Mouse (Mus musculus) embryonic fibroblast, embryonic 13.5 days (primary cell): ENCODE results near the gene Natd1. TPM values are rescaled to one million over a fixed set of nuclear protein-coding genes. Genes with fewer than 3 reads are reported as not detected.

ENCODE experiments used
- H3K27ac ChIP-seq: 2 replicates; pipeline ENCODE4 v1.5.1; 2012; ENCODE audit warnings: low read length, control low read depth, inconsistent platforms; ENCODE audit not compliant: insufficient read depth
- H3K4me1 ChIP-seq: 2 replicates; pipeline ENCODE4 v1.6.1; 2011; ENCODE audit warnings: low read length; ENCODE audit not compliant: control insufficient read depth, insufficient read depth
- H3K4me3 ChIP-seq: 2 replicates; pipeline ENCODE4 v1.5.1; 2011; ENCODE audit warnings: mild to moderate bottlenecking, control low read depth, low read length; ENCODE audit not compliant: insufficient read depth
- CTCF ChIP-seq: IDR thresholded peaks from 2 replicates; pipeline ENCODE4 v1.5.1; 2011; ENCODE audit warnings: mild to moderate bottlenecking, control low read depth, low read length, moderate library complexity, borderline replicate concordance; ENCODE audit not compliant: insufficient read depth
- POLR2A ChIP-seq: IDR thresholded peaks from 2 replicates; pipeline ENCODE4 v1.6.1; 2011; ENCODE audit warnings: low read depth, mild to moderate bottlenecking, control low read depth, low read length, moderate library complexity
- polyA plus RNA-seq: library from polyadenylated mRNA; stranded (reverse); fragments of >200 nt; gene quantifications from 2 replicates; pipeline ENCODE4 v1.2.4, GENCODE M21; 2011; ENCODE audit warnings: low read depth; ENCODE audit not compliant: missing spikeins, insufficient read length

The Natd1 gene
- polyA plus RNA-seq, 1 experiment = 15.1 TPM

- TF ChIP-seq CTCF = no peak
- TF ChIP-seq POLR2A = 0 out of 2 replicates have a peak, but pooled peaks have one; percentile 9
- Histone ChIP-seq H3K4me3 (peak overlapping the region; percentile 85), H3K27ac (peak overlapping the region; percentile 68), H3K4me1 (peaks cover 11% of the 10 kb centered on the region)
Measured at GRCm38 (mm10) chr11:60933178-60933930, 18.8 kb upstream of the Natd1 start.

GRCm38 (mm10) chr11:60932503-60933020 is 18.0 kb upstream of the Natd1 start:
- Histone ChIP-seq H3K27ac (peak overlapping the region; percentile 59), H3K4me3 (peak overlapping the region; percentile 85), H3K4me1 (peaks cover 11% of the 10 kb centered on the region)
- TF ChIP-seq CTCF (no peak), POLR2A (peak; percentile 29; the same call in 1 of the 2 replicates)

GRCm38 (mm10) chr11:60931869-60932481 is 17.4 kb upstream of the Natd1 start, which contains the start of gene Map2k3:
Gene Map2k3 (plus strand): TSS chr11:60932033.
- peaks cover 11% of the 10 kb centered on the region for H3K4me1 ChIP-seq
- no peak for TF ChIP-seq CTCF
- TF ChIP-seq POLR2A = peak; percentile 93
- H3K4me3 ChIP-seq = peak within 1 kb of the TSS; percentile 87
- H3K27ac ChIP-seq = peak within 1 kb of the TSS; percentile 72

GRCm38 (mm10) chr11:60931282-60931868 is 16.8 kb upstream of the Natd1 start:
- Histone ChIP-seq H3K4me3 (peak overlapping the region; percentile 87), H3K27ac (peak overlapping the region; percentile 72), H3K4me1 (peaks cover 11% of the 10 kb centered on the region)
- no peak for TF ChIP-seq CTCF
- no peak; the same call in 1 of the 2 replicates for TF ChIP-seq POLR2A

- peak overlapping the region; percentile 87 for H3K4me3 ChIP-seq
- H3K4me1 ChIP-seq = peaks cover 11% of the 10 kb centered on the region
- peak overlapping the region; percentile 72 for H3K27ac ChIP-seq
- TF ChIP-seq CTCF = no peak
- TF ChIP-seq POLR2A = no peak
Measured at GRCm38 (mm10) chr11:60930724-60931281, 16.3 kb upstream of the Natd1 start.

GRCm38 (mm10) chr11:60927264-60927663 is 12.7 kb upstream of the Natd1 start:
- no peak overlapping the region for H3K4me3 ChIP-seq
- TF ChIP-seq CTCF = peak; percentile 62; the same call in 1 of the 2 replicates
- TF ChIP-seq POLR2A = no peak

GRCm38 (mm10) chr11:60924981-60925380 is 10.4 kb upstream of the Natd1 start:
- H3K4me1 ChIP-seq = no peaks in the 10 kb centered on the region
- H3K27ac ChIP-seq = no peak overlapping the region
- no peak overlapping the region for H3K4me3 ChIP-seq
- TF ChIP-seq CTCF (no peak), POLR2A (no peak)

More at GRCm38 (mm10) chr11:60927264-60927663, 12.7 kb upstream of the Natd1 start:
- Histone ChIP-seq H3K4me1 (0 out of 2 replicates have a peak, but pooled peaks cover 2% of the 10 kb centered on the region), H3K27ac (no peak overlapping the region)

- TF ChIP-seq CTCF (no peak), POLR2A (no peak)
- Histone ChIP-seq H3K4me3 (no peak overlapping the region), H3K4me1 (no peaks in the 10 kb centered on the region), H3K27ac (no peak overlapping the region)
Measured at GRCm38 (mm10) chr11:60924498-60924897, 9.9 kb upstream of the Natd1 start.

- Histone ChIP-seq H3K4me3 (no peak overlapping the region), H3K4me1 (no peaks in the 10 kb centered on the region), H3K27ac (no peak overlapping the region)
- no peak for TF ChIP-seq POLR2A
- no peak for TF ChIP-seq CTCF
Measured at GRCm38 (mm10) chr11:60922964-60923363, 8.4 kb upstream of the Natd1 start.
